Mouse (Mus musculus) cerebellum, adult 2 months (tissue): Measurements from ENCODE around the gene Dock9.

Source experiments
- CTCF ChIP-seq: fragments of 200-500 bp; IDR thresholded peaks from 2 replicates; pipeline ENCODE4 v1.5.1; 2011; ENCODE audit warnings: low read depth, mild to moderate bottlenecking, control low read depth, low read length, moderate library complexity, borderline replicate concordance; ENCODE audit not compliant: insufficient read depth
- POLR2A ChIP-seq: fragments of 200-500 bp; IDR thresholded peaks from 2 replicates; pipeline ENCODE4 v1.6.1; 2011; ENCODE audit warnings: low read length, control low read depth, borderline replicate concordance; ENCODE audit not compliant: insufficient read depth

DNA sequence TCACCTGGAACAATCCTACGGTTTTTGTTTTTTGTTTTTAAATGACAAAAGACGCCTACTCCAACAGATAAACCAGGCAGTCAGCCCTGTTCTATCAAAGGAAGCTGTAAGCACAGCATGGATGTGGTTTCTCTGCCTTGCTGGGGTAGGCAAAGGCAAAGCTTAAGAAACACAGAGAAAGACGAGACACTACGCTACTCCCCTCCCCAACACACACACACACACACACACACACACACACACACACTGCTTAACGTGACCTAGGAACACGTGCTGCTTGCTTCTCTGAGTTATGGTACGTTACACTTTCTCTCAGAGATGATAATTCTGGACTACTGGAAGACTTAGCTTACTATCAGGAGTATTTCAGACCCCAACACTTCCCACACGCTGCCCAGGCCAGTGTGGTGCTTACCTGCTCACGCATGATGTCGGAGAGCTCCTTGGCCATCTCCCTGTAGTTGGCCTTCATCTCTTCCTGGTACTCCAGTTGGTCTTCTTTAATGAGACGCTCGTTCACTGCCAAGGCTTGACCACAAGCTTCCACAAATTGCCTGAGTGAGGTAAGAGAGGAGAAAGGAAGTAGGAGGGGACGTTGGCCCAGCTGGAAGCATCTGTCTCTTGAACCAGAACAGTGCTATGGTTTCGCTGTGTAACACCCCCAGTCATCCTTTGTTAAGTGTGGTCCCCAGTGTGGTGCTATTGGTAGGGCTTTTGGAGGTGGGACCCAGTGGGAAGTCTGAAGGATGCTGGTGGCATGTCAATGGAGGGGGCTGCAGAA is 251.9 kb downstream of the Dock9 start:
- TF ChIP-seq CTCF (no peak), POLR2A (no peak)
